Mouse (Mus musculus) layer of hippocampus, adult 2 months (tissue): ENCODE measurements around the gene St6gal1. TPM values are rescaled to one million over a fixed set of nuclear protein-coding genes. Genes with fewer than 3 reads are reported as not detected.

ENCODE experiments used
- DNase-seq, 2 experiments: peaks; one replicate each; pipeline ENCODE4 v3.0.0; 2022; ENCODE audit warnings: low spot score in 2 of 2
- H3K27ac ChIP-seq: fragments of 200-600 bp; 2 replicates; pipeline ENCODE4 v1.8.1; 2022
- H3K4me3 ChIP-seq: fragments of 200-600 bp; 2 replicates; pipeline ENCODE4 v1.8.1; 2022; ENCODE audit warnings: mild to moderate bottlenecking
- CTCF ChIP-seq: fragments of 200-600 bp; conservative IDR thresholded peaks from 2 replicates; pipeline ENCODE4 v1.8.1; 2022; ENCODE audit warnings: antibody characterized with exemption, mild to moderate bottlenecking, moderate library complexity
- total RNA-seq, 2 experiments: library from RNA; stranded (reverse); gene quantifications; 2 replicates each; pipeline ENCODE4 v1.2.3; 2021

St6gal1 gene
- total RNA-seq, 2 experiments from 2014 or later = 15.2 to 17.3 TPM

GRCm38 (mm10) chr16:23326664-23327063 is 102.1 kb downstream of the St6gal1 start:
- Histone ChIP-seq H3K27ac (no peak overlapping the region), H3K4me3 (no peak overlapping the region)
- DNase-seq = no peak
- no peak for TF ChIP-seq CTCF

GRCm38 (mm10) chr16:23327266-23327665 is 102.7 kb downstream of the St6gal1 start:
- Histone ChIP-seq H3K4me3 (no peak overlapping the region), H3K27ac (no peak overlapping the region)
- no peak for DNase-seq
- TF ChIP-seq CTCF = no peak

GRCm38 (mm10) chr16:23328201-23328600 is 103.7 kb downstream of the St6gal1 start:
- H3K4me3 ChIP-seq = no peak overlapping the region
- no peak overlapping the region for H3K27ac ChIP-seq
- no peak for TF ChIP-seq CTCF
- DNase-seq = no peak

GRCm38 (mm10) chr16:23332136-23332535 is 107.6 kb downstream of the St6gal1 start:
- H3K27ac ChIP-seq = no peak overlapping the region
- no peak overlapping the region for H3K4me3 ChIP-seq
- TF ChIP-seq CTCF = no peak
- no peak for DNase-seq

GRCm38 (mm10) chr16:23332686-23333085 is 108.1 kb downstream of the St6gal1 start:
- Histone ChIP-seq H3K27ac (peak overlapping the region; percentile 39; the same call in 1 of the 2 replicates), H3K4me3 (no peak overlapping the region)
- no peak for TF ChIP-seq CTCF
- no peak for DNase-seq

- no peak overlapping the region for H3K27ac ChIP-seq
- no peak overlapping the region for H3K4me3 ChIP-seq
- no peak for TF ChIP-seq CTCF
- DNase-seq = no peak
These were observed 109.5 kb downstream of the St6gal1 start for GRCm38 (mm10) chr16:23333875-23334551.

- TF ChIP-seq CTCF = no peak
- Histone ChIP-seq H3K4me3 (no peak overlapping the region), H3K27ac (no peak overlapping the region)
- DNase-seq = no peak
These were observed 112.8 kb downstream of the St6gal1 start for GRCm38 (mm10) chr16:23337317-23337716.

- no peak overlapping the region for H3K4me3 ChIP-seq
- H3K27ac ChIP-seq = no peak overlapping the region
- no peak for TF ChIP-seq CTCF
- no peak for DNase-seq
These were observed 116.7 kb downstream of the St6gal1 start for GRCm38 (mm10) chr16:23341254-23341653.

- no peak overlapping the region for H3K27ac ChIP-seq
- no peak for TF ChIP-seq CTCF
- H3K4me3 ChIP-seq = no peak overlapping the region
- no peak for DNase-seq
These were observed 126.3 kb downstream of the St6gal1 start for GRCm38 (mm10) chr16:23350802-23351201.

GRCm38 (mm10) chr16:23361031-23361430 is 136.5 kb downstream of the St6gal1 start:
- no peak for TF ChIP-seq CTCF
- Histone ChIP-seq H3K27ac (no peak overlapping the region), H3K4me3 (no peak overlapping the region)
- no peak for DNase-seq

- no peak for TF ChIP-seq CTCF
- Histone ChIP-seq H3K4me3 (no peak overlapping the region), H3K27ac (no peak overlapping the region)
- no peak for DNase-seq
These were observed 137.0 kb downstream of the St6gal1 start for GRCm38 (mm10) chr16:23361434-23361970.

GRCm38 (mm10) chr16:23364328-23364990 is 139.9 kb downstream of the St6gal1 start:
- no peak for TF ChIP-seq CTCF
- DNase-seq = no peak
- no peak overlapping the region for H3K27ac ChIP-seq

GRCm38 (mm10) chr16:23369124-23369523 is 144.6 kb downstream of the St6gal1 start:
- no peak for DNase-seq
- no peak overlapping the region for H3K27ac ChIP-seq
- no peak overlapping the region for H3K4me3 ChIP-seq
- TF ChIP-seq CTCF = no peak

More at GRCm38 (mm10) chr16:23364328-23364990, 139.9 kb downstream of the St6gal1 start:
- no peak overlapping the region for H3K4me3 ChIP-seq

GRCm38 (mm10) chr16:23370724-23371123 is 146.2 kb downstream of the St6gal1 start:
- no peak for DNase-seq
- no peak overlapping the region for H3K27ac ChIP-seq
- TF ChIP-seq CTCF = no peak

More at GRCm38 (mm10) chr16:23370724-23371123, 146.2 kb downstream of the St6gal1 start:
- H3K4me3 ChIP-seq = no peak overlapping the region
